18 mouse cellular contexts compared by ENCODE assay signal in the genomic region with DNA sequence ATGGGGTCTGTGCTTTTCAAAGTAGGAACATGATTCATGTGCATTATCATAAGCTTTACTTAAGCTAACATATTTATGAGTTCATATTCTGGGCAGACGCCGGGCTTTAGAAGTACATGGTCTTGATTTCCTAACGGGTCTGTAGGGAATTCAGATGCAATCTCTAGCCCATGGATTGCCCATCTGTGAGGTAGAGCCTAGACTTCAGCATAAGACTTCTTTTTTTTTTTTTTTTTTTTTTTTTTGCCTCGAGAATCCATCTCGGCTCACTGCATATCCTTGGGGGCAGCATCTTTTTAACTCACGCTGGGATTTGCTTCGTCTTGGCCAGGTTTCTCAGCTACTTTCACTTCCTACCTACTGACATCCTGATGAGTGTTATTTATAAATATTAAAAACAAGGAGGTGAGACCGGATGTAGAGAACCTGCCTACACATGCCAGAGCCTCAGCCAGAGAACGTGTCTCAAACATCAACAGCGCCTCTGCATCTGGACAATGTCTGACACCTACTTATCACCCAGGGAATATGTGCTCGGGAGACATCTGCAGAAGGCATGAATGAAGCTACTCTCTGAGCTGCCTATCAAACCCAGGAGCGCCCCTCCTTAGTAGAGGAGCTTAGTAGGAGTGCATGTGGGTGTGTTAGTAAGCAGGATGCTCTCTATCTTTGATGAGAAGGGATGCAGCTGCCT.
DNase-seq lines count a peak whose midpoint lies in the region; ATAC-seq and TF ChIP-seq lines count a peak whose summit lies in the region.
"Had no signal": no experiment of that assay in that cellular context is flagged by ENCODE, and none has a peak within 500 bp of the region (broad histone marks: within the 10 kb centered on the region; RNA-seq: fewer than 3 reads in every experiment).

No protein-coding gene starts in this region.

- TF ChIP-seq POLR2A in CH12.LX (IDR thresholded peaks at IDR 0.05; ENCODE audit: low read depth, low read length) = no peak

- H3K9me3 ChIP-seq in limb, embryonic 12.5 days = peaks cover 7% of the 10 kb centered on the region; the same call in 1 of the 2 replicates
- H3K9me3 ChIP-seq in limb, embryonic 10.5 days (replicated peaks) = 0 out of 2 replicates have a peak, but pooled peaks cover 2% of the 10 kb centered on the region
- H3K9me3 ChIP-seq in CH12.LX (replicated peaks; ENCODE audit: low read length) = peaks cover 20% of the 10 kb centered on the region
- H3K9me3 ChIP-seq in heart, embryonic 15.5 days (replicated peaks) = no peaks in the 10 kb centered on the region
- H3K9me3 ChIP-seq in forebrain, postnatal 0 days (ENCODE audit: low read length) = no peaks in the 10 kb centered on the region
- no peaks in the 10 kb centered on the region for H3K9me3 ChIP-seq in midbrain, embryonic 14.5 days (ENCODE audit: control insufficient read depth, low read length)
- H3K9me3 ChIP-seq: forebrain, embryonic 15.5 days; kidney, embryonic 15.5 days; limb, embryonic 15.5 days; midbrain, embryonic 12.5 days had no signal

- H3K27ac ChIP-seq in limb, embryonic 12.5 days = no peak overlapping the region
- H3K27ac ChIP-seq in limb, embryonic 10.5 days = no peak overlapping the region
- no peak overlapping the region for H3K27ac ChIP-seq in CH12.LX (ENCODE audit: insufficient read depth, low read depth)
- H3K27ac ChIP-seq in heart, embryonic 15.5 days = no peak overlapping the region
- no peak overlapping the region for H3K27ac ChIP-seq in forebrain, postnatal 0 days (ENCODE audit: low read depth, low read length)
- H3K27ac ChIP-seq in midbrain, embryonic 14.5 days (replicated peaks; ENCODE audit: low read depth, low read length) = no peak overlapping the region
- H3K27ac ChIP-seq: forebrain, embryonic 15.5 days; hindbrain, embryonic 10.5 days; kidney, embryonic 15.5 days; layer of hippocampus, adult 2 months; limb, embryonic 15.5 days; midbrain, embryonic 12.5 days had no signal

- peak; percentile 69; the same call in 1 of the 2 replicates for TF ChIP-seq EP300 in CH12.LX (IDR thresholded peaks at IDR 0.05; ENCODE audit: low read length)

- peak in 1 of 2 experiments; percentile 26; a peak in 1 of 4 replicates for TF ChIP-seq CTCF in CH12.LX (conservative IDR thresholded peaks at IDR 0.05 in 1 of 2, IDR thresholded peaks at IDR 0.05 in 1 of 2; ENCODE audit: low read depth in 2 of 2, low read length in 2 of 2)
- no peak for TF ChIP-seq CTCF in forebrain, postnatal 0 days (IDR thresholded peaks at IDR 0.05; ENCODE audit: low read depth)

- 60% methylated on average over 12 of the region's 12 CpGs for WGBS in limb, embryonic 12.5 days
- WGBS in limb, embryonic 10.5 days = 75% methylated on average over 12 of the region's 12 CpGs
- 32% methylated on average over 12 of the region's 12 CpGs for WGBS in heart, embryonic 15.5 days
- 70% methylated on average over 12 of the region's 12 CpGs for WGBS in forebrain, postnatal 0 days
- 70% methylated on average over 12 of the region's 12 CpGs for WGBS in midbrain, embryonic 14.5 days

- no peaks in the 10 kb centered on the region for H3K36me3 ChIP-seq in limb, embryonic 12.5 days
- peaks cover 4% of the 10 kb centered on the region; the same call in 1 of the 2 replicates for H3K36me3 ChIP-seq in limb, embryonic 10.5 days
- H3K36me3 ChIP-seq in CH12.LX (replicated peaks in 1 of 2; ENCODE audit: control insufficient read depth in 1 of 2, insufficient read depth in 1 of 2, low read length in 1 of 2) = peaks cover 0 to 2% of the 10 kb centered on the region in 2 experiments
- no peaks in the 10 kb centered on the region for H3K36me3 ChIP-seq in heart, embryonic 15.5 days
- H3K36me3 ChIP-seq in forebrain, postnatal 0 days (ENCODE audit: insufficient read depth) = no peaks in the 10 kb centered on the region
- H3K36me3 ChIP-seq in midbrain, embryonic 14.5 days (ENCODE audit: control insufficient read depth, insufficient read depth, low read length) = no peaks in the 10 kb centered on the region
- H3K36me3 ChIP-seq: forebrain, embryonic 15.5 days; limb, embryonic 15.5 days; midbrain, embryonic 12.5 days had no signal

- H3K4me1 ChIP-seq in limb, embryonic 12.5 days (replicated peaks) = peaks cover 4% of the 10 kb centered on the region; the same call in 1 of the 2 replicates
- H3K4me1 ChIP-seq in limb, embryonic 10.5 days = 0 out of 2 replicates have a peak, but pooled peaks cover 4% of the 10 kb centered on the region
- H3K4me1 ChIP-seq in CH12.LX (ENCODE audit: control insufficient read depth in 1 of 2, insufficient read depth in 2 of 2) = peaks cover 8 to 25% of the 10 kb centered on the region in 2 experiments
- H3K4me1 ChIP-seq in heart, embryonic 15.5 days (replicated peaks) = peaks cover 3% of the 10 kb centered on the region; the same call in 1 of the 2 replicates
- H3K4me1 ChIP-seq in forebrain, postnatal 0 days (ENCODE audit: insufficient read depth) = 0 out of 2 replicates have a peak, but pooled peaks cover 3% of the 10 kb centered on the region
- H3K4me1 ChIP-seq in midbrain, embryonic 14.5 days (ENCODE audit: control insufficient read depth, insufficient read depth, low read length) = no peaks in the 10 kb centered on the region
- H3K4me1 ChIP-seq: hindbrain, embryonic 10.5 days; kidney, embryonic 15.5 days; limb, embryonic 15.5 days had no signal

- in situ Hi-C loops in CH12.LX (cut with MboI; ENCODE audit: low pct_ligation_motif_present, low pct_unique_long_range_greater_than_20kb, low sequenced_read_pairs) = no loop called here

- H3K79me2 ChIP-seq in CH12.LX (replicated peaks; ENCODE audit: control insufficient read depth, extremely low read depth, insufficient read depth, poor library complexity, severe bottlenecking) = no peaks in the 10 kb centered on the region

- H3K4me3 ChIP-seq in limb, embryonic 12.5 days (replicated peaks) = no peak overlapping the region
- no peak overlapping the region for H3K4me3 ChIP-seq in limb, embryonic 10.5 days
- no peak overlapping the region for H3K4me3 ChIP-seq in CH12.LX (replicated peaks in 1 of 3; ENCODE audit: low read depth in 2 of 3, low read length in 2 of 3, poor library complexity in 1 of 3)
- H3K4me3 ChIP-seq in heart, embryonic 15.5 days = no peak overlapping the region
- no peak overlapping the region for H3K4me3 ChIP-seq in forebrain, postnatal 0 days (ENCODE audit: low read depth, low read length)
- no peak overlapping the region for H3K4me3 ChIP-seq in midbrain, embryonic 14.5 days (replicated peaks; ENCODE audit: low read depth, low read length)
- H3K4me3 ChIP-seq: erythroblast, embryonic 14.5 days; forebrain, embryonic 15.5 days; hindbrain, embryonic 10.5 days; kidney, embryonic 15.5 days; layer of hippocampus, adult 2 months; limb, embryonic 15.5 days; midbrain, embryonic 12.5 days had no signal

- H3K4me2 ChIP-seq in limb, embryonic 12.5 days = no peak overlapping the region
- 0 out of 2 replicates have a peak overlapping the region, but pooled peaks have one; percentile 12 for H3K4me2 ChIP-seq in CH12.LX (ENCODE audit: insufficient read depth, low read depth, poor library complexity, severe bottlenecking)
- H3K4me2 ChIP-seq in heart, embryonic 15.5 days = peak overlapping the region; percentile 11; the same call in 1 of the 2 replicates
- no peak overlapping the region for H3K4me2 ChIP-seq in forebrain, postnatal 0 days (ENCODE audit: low read depth)
- no peak overlapping the region for H3K4me2 ChIP-seq in midbrain, embryonic 14.5 days (ENCODE audit: low read length)
- H3K4me2 ChIP-seq: forebrain, embryonic 15.5 days; kidney, embryonic 15.5 days; limb, embryonic 15.5 days; midbrain, embryonic 12.5 days had no signal

- dilution Hi-C loops in CH12.LX (cut with MboI; ENCODE audit: extremely low pct_ligation_motif_present, extremely low pct_unique_long_range_greater_than_20kb, low sequenced_read_pairs) = no loop called here

- no peak; the same call in none of the 2 replicates for TF ChIP-seq RAD21 in CH12.LX (IDR thresholded peaks at IDR 0.05; ENCODE audit: low read depth, low read length)

- no peak overlapping the region for H3K9ac ChIP-seq in limb, embryonic 12.5 days (replicated peaks)
- H3K9ac ChIP-seq in CH12.LX (ENCODE audit: insufficient read depth, low read depth) = no peak overlapping the region
- no peak overlapping the region for H3K9ac ChIP-seq in heart, embryonic 15.5 days
- H3K9ac ChIP-seq in forebrain, postnatal 0 days = no peak overlapping the region
- H3K9ac ChIP-seq in midbrain, embryonic 14.5 days (replicated peaks; ENCODE audit: low read length) = no peak overlapping the region
- H3K9ac ChIP-seq: forebrain, embryonic 15.5 days; kidney, embryonic 15.5 days; limb, embryonic 15.5 days; midbrain, embryonic 12.5 days had no signal

- peak; percentile 54; the same call in 1 of the 2 replicates for ATAC-seq in limb, embryonic 12.5 days (ENCODE audit: insufficient number of reproducible peaks, insufficient read depth, low FRiP score, low TSS enrichment, low read depth)
- 0 out of 2 replicates have a peak, but pooled peaks have one; percentile 60 for ATAC-seq in heart, embryonic 15.5 days (replicated peaks; ENCODE audit: insufficient number of reproducible peaks, insufficient read depth, low FRiP score, low read depth)
- no peak for ATAC-seq in forebrain, postnatal 0 days
- no peak for ATAC-seq in midbrain, embryonic 14.5 days (ENCODE audit: low FRiP score, low TSS enrichment)
- ATAC-seq: CD4-positive, CD25-positive, alpha-beta regulatory T cell, adult 4 months; forebrain, embryonic 15.5 days had no signal

- DNase-seq in limb, embryonic 10.5 days (ENCODE audit: low spot score) = no peak
- DNase-seq in CH12.LX (ENCODE audit: extremely low read depth) = peak; percentile 65
- peak; percentile 66 for DNase-seq in MN1 (ENCODE audit: low spot score)
- DNase-seq in forebrain, postnatal 0 days = no peak
- DNase-seq in midbrain, embryonic 14.5 days = no peak
- DNase-seq: adrenal gland, postnatal 25 days; cerebellum, postnatal 10 days; gastrocnemius, postnatal 25 days had no signal

- H3K27me3 ChIP-seq in limb, embryonic 12.5 days = no peaks in the 10 kb centered on the region
- H3K27me3 ChIP-seq in limb, embryonic 10.5 days (ENCODE audit: low read depth, poor library complexity, severe bottlenecking) = no peaks in the 10 kb centered on the region
- H3K27me3 ChIP-seq in CH12.LX (replicated peaks) = no peaks in the 10 kb centered on the region
- H3K27me3 ChIP-seq in heart, embryonic 15.5 days = no peaks in the 10 kb centered on the region
- H3K27me3 ChIP-seq in forebrain, postnatal 0 days (ENCODE audit: insufficient read depth, low read length) = no peaks in the 10 kb centered on the region
- H3K27me3 ChIP-seq in midbrain, embryonic 14.5 days (ENCODE audit: control insufficient read depth, insufficient read depth, low read length) = no peaks in the 10 kb centered on the region
- H3K27me3 ChIP-seq: forebrain, embryonic 15.5 days; kidney, embryonic 15.5 days; limb, embryonic 15.5 days; midbrain, embryonic 12.5 days had no signal

TF ChIP-seq in CH12.LX, 34 proteins besides CTCF, POLR2A, EP300 and RAD21 (continues in another document):
- TF ChIP-seq IRF4 (IDR thresholded peaks at IDR 0.05; ENCODE audit: low read depth, low read length) = peak; percentile 90
- peak; percentile 88 for TF ChIP-seq ZKSCAN1 (IDR thresholded peaks at IDR 0.05; ENCODE audit: borderline replicate concordance, low read depth, low read length)
- no peak for TF ChIP-seq HCFC1 (IDR thresholded peaks at IDR 0.05; ENCODE audit: low read depth, low read length)
- TF ChIP-seq MAX (IDR thresholded peaks at IDR 0.05; ENCODE audit: low read length) = peak; percentile 69
- TF ChIP-seq BHLHE40 (IDR thresholded peaks at IDR 0.05; ENCODE audit: low read depth, low read length) = peak; percentile 87

Comparison
In these comparisons a context has a peak if more than half of its experiments do, and no peak if none do; other contexts are left out.
1. ATAC-seq: peak in limb, embryonic 12.5 days (single experiment) and heart, embryonic 15.5 days (single experiment); none in forebrain, postnatal 0 days (single experiment) and midbrain, embryonic 14.5 days (single experiment).
2. H3K4me2 ChIP-seq: peak in CH12.LX (single experiment) and heart, embryonic 15.5 days (single experiment); none in limb, embryonic 12.5 days (single experiment), forebrain, postnatal 0 days (single experiment) and midbrain, embryonic 14.5 days (single experiment).
3. DNase-seq: peak in CH12.LX (single experiment) and MN1 (single experiment); none in limb, embryonic 10.5 days (single experiment), forebrain, postnatal 0 days (single experiment) and midbrain, embryonic 14.5 days (single experiment).